Mouse (Mus musculus) kidney, adult 18-20 months (tissue): ENCODE data around the gene Rc3h1.
A peak's percentile ranks its signal among the peaks of the same experiment; 100 is the strongest.
"Not testable (repeated sequence)": the region's sequence is repeated elsewhere in the genome, so short reads cannot be mapped to it uniquely, and the experiment has no call there.

ENCODE experiments used
- DNase-seq: peaks from one replicate; pipeline ENCODE4 v3.0.0; 2021

Gene Rc3h1

GRCm38 (mm10) chr1:160968643-160969042, 62.4 kb downstream of the Rc3h1 start:
- DNase-seq: no peak

- no peak for DNase-seq
Measured at GRCm38 (mm10) chr1:160978071-160978735, 72.0 kb downstream of the Rc3h1 start, which contains the start of gene Serpinc1. TSS of gene Serpinc1 (plus strand) at chr1:160978585.

DNA sequence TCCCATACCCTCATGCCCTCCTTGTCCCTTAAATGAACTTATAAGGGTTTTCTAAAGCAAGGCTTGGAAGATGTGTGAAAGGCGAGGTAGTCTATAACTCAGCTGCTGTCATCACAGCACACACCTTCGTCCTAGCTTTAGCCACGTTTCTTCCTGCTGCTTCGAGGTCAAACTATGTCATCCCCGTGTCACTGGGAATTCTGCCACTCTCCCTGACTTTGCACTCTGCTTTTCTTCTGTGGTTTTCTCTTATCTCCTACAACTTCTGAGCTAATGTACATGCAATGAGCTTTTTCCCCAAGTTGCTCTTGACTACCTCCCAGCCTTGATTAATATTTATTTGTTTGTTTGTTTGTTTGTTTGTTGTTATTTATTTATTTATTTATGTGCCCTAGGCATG, 73.8 kb downstream of the Rc3h1 start:
- DNase-seq: no peak

DNA sequence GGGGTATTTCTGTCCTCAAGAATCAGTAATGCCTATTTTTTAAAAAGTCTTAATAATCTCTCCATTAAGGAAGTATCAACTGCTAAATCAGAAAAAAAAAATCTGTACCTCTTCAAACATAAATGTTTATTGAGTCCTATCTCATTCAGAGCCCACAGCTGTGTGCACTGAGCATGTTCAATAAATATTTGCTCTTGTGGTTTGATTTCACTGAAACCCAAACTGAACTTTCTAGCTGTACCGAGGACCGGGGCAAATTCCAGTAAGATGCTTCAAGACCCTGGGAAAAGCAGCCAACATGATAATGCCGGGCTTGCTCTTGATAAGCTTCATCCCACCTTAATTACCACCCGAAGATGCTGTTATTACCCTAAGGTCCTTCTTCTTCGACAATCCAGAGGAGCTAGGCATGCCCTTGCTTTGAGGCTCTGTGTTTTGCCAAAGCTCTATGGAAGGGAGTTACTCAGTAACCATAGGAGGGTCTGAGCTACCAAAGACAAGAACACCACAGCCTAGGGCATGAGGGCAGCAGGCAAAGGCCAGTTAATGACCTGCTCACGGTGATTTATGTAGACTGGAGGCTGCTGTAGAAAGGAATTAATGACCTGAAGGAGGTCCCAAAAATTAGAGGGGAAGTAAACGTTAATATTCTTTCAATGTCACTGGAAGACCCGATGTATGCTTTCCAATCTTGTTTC, 74.5 kb downstream of the Rc3h1 start:
- peak; percentile 26 for DNase-seq

- DNase-seq: no peak
Measured at GRCm38 (mm10) chr1:160981337-160981736, 75.1 kb downstream of the Rc3h1 start.

DNA sequence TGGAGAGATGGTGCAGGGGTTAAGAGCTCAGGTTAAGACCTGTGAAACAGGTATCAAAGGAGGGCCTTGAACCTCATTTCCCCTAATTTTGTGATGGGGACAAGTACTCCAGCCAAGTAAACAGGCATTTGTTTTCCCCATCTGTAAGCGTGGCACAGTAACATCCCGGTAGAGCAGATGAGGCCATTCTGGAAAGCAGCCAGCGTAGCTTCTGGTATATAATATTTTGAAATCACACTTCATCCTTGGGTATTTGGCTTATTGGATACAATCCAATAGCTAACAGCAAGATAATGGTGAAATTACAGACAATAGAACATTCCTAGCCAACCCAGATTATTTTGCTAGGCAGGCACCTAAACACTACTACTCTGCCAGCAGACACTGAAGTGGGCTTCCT, 76.7 kb downstream of the Rc3h1 start:
- DNase-seq: no peak

GRCm38 (mm10) chr1:160984731-160985130, 78.5 kb downstream of the Rc3h1 start:
- DNase-seq: not testable (repeated sequence)

DNA sequence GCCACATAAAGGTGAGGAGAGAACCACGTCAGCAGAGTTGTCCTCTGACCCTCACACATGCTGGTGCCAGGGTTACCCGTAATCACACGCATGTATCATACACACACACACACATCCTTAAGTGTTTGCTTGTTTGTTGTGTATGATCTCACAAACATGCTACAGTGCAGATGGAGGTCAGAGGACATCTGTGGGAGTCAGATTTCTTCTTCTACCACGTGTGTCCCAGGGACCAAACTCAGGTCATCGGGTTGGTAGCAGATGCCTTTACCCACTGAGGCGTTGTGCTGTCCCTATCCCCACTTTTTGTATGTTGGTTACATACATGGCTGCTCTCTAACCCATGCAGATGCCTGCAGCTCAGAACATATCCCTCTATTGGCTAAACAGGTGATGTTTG, 79.3 kb downstream of the Rc3h1 start:
- DNase-seq: no peak

DNA sequence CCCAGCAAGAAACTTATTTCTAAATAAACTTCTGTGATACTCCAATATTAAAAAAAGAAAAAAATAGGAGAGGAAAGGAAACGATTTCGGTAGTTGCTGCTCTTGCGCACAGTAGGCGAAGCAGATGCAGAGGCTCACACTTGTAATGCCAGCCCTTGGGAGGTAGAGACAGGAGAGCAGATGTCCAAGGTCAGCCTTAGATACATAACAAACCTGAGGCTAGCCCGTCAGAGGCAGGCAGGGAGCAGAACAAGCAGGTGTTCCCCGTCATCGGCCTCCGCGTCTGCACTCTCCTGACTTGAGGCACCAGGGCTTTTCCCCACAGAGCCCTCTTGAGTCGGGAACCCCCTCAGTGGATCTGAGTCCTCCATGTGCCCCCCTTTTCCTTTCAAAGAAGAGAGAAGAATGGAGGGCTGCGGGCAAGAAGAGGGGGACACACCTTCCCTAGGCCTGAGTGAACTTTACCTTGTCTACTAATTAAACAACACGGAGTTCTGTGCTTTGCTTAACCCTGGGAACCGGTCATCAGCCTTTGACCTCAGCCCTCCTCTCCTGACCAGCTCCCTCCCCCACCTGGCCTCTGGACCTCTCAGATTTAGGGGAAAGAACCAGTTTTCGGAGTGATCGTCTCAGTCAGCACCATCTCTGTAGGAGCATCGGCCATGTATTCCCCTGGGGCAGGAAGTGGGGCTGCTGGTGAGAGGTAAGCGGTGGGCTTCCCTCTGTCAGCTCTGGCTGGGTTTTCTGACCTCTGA, 80.8 kb downstream of the Rc3h1 start:
- DNase-seq: no peak

DNA sequence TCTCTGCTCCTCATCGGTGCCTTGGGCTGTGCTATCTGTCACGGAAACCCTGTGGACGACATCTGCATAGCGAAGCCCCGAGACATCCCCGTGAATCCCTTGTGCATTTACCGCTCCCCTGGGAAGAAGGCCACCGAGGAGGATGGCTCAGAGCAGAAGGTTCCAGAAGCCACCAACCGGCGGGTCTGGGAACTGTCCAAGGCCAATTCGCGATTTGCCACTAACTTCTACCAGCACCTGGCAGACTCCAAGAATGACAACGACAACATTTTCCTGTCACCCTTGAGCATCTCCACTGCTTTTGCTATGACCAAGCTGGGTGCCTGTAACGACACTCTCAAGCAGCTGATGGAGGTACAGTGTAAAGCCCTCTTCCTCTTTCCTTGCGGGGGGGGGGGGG, 83.2 kb downstream of the Rc3h1 start:
- DNase-seq: no peak

DNA sequence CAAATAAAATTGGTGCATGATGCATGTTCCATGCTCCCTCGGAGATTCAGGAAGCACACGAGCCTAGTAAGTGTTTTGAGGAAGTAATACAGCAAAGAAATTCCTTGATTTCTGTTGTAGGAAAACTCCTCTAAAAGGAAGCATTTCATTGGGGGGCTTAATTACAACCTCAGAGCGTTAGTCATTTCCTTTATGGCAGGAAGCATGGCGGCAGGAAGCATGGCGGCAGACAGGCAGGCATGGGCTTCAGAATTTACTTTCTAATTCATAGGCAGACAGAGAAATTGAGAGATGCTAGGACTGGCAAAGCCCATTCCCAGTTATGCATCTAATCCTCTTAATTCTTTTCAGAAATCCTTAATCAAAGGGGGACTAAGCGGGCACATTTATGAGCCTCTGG, 87.6 kb downstream of the Rc3h1 start:
- no peak for DNase-seq

GRCm38 (mm10) chr1:161004942-161005341, 98.7 kb downstream of the Rc3h1 start:
- DNase-seq: no peak

- DNase-seq: no peak
Measured at GRCm38 (mm10) chr1:161005526-161005925, 99.3 kb downstream of the Rc3h1 start.

- DNase-seq: no peak
Measured at GRCm38 (mm10) chr1:161006471-161006870, 100.3 kb downstream of the Rc3h1 start.

- no peak for DNase-seq
Measured at GRCm38 (mm10) chr1:161008038-161008437, 101.8 kb downstream of the Rc3h1 start.

- DNase-seq: no peak
Measured at GRCm38 (mm10) chr1:161010436-161010835, 104.2 kb downstream of the Rc3h1 start.

GRCm38 (mm10) chr1:161016378-161016777, 110.2 kb downstream of the Rc3h1 start:
- DNase-seq: no peak

GRCm38 (mm10) chr1:161020051-161020450, 113.8 kb downstream of the Rc3h1 start:
- no peak for DNase-seq
